Mouse (Mus musculus) cerebellum, postnatal 36 days (tissue): ENCODE data around the gene Orai1.

Source experiments
- DNase-seq, 2 experiments: peaks; one replicate each; pipeline ENCODE4 v3.0.0; 2021 to 2022; ENCODE audit warnings: mixed read lengths in 2 of 2

Gene Orai1

DNA sequence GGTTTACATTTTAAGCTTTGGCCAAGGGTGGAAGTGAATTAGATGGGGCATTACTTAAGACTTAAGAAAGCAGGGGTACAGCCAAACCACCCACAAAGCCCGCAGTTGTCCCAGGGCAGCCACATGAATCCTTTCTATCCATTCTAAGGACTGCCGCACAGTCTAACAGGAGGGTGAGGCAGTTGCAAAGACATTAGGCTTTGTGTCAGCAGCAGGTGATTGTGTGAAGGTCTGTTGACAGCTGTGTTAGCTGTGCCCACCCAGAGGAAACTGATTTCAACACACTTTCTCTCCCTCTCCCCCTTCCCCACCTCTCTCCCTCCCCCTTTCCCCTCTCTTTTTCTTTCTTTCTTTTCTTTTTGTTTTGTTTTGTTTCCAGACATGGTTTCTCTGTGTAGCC lies 53.8 kb downstream of the Orai1 start:
- DNase-seq = no peak

GRCm38 (mm10) chr5:123075576-123076418 lies 60.9 kb downstream of the Orai1 start:
- DNase-seq = peak; percentile 92 to 98

DNA sequence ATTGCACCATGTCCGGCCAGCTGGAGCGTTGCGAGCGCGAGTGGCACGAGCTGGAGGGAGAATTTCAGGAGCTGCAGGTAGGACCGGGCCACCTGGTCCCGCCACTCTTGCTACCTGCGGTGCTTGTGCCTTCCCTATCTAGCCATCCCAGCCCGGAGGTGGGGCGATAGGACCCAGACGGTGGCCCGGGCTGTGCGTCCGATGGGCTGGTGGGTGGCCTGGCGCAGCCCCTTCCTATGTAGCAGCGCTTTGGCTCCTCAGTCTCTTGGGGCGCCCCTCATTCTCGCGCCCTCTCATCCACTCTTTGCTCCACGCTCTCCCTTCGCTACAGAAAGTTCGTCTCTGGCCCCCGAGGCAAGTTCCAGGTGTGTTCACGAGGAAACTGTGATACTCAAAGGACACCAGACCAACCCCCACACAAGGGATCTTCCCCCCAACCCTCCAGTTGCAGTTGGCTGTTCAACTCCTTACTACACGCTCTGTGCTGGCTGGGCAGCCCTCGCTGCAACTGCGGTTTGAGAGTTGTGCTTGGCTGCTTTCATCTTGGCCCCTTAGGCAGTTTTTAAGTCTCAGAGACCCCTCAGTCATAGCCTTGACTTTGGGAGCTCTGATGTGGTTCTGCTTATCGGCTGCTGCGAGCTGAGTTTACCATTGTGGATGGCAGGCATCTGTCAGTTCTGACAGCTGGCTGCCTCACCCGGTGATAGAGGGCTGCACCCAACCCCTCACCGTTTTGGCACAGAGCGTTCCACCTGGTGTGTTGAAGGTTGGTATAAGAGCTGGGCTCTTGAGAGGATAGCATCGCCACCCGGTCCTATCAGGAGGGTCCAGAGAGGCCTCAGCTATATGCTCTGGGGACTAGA lies 61.8 kb downstream of the Orai1 start:
- DNase-seq = peak in 1 of 2 experiments; percentile 27

DNA sequence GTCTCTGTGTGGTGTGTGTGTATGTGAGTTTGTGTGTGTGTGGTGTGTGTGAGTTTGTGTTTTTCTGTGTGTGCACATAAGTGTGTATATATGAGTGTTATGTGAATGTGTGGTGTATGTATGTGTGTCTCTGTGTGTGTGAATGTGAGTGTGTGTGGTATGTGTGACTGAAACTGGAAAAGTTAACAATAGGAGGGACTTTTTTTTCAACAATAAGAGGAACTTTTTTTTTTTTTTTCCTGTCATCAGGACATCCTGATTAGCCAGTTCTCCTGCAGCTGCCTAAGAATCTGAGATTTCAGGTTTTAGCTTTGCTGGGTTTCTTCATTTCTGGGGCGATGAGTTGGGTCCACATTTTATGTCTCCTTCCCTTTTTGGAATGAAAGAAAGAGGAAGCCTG lies 64.7 kb downstream of the Orai1 start:
- no peak for DNase-seq

DNA sequence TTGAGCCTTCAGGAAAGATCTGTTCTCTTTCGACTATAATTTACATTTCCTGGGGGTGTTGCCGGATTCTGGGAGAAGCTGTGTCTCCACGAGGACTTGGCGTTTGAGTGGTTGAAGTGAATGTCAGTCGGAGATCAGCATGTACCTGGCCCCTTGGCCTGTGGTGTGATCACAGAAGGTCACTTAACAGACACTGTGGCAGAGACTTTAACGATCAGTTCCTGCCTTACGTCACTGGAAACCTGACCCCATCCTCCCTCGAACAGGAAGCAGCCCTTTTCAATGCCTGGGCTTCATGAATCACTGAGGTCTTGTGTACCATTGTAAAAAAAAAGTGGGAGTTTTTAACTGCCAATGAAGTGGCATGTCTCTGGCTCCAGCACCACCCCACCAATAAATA lies 65.2 kb downstream of the Orai1 start:
- DNase-seq = no peak
